In the genomic region with DNA sequence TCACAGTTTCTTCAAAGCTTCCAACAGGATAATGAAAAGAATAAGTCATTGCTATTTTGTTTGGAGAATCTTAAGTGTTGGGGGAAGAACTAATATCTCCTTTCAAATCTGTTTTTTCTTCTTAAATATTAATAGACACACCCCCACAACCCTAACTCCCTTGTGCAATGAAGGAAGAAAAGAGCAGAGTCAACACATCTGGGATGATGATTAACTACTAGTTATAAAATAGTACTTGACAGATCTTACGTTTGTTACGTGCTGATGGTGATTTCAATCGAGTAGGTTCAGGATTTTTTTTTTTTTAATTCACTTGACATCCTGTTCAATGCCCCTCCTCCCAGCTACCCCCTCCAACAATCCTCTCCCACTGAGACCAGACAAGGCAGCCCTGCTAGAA, we compare ENCODE assay signal across 20 mouse cellular contexts. TPM values are rescaled to one million over a fixed set of nuclear protein-coding genes. Genes with fewer than 3 reads are reported as not detected.
"Had no signal": no experiment of that assay in that cellular context is flagged by ENCODE, and none has a peak within 500 bp of the region (broad histone marks: within the 10 kb centered on the region; RNA-seq: fewer than 3 reads in every experiment).

No protein-coding gene starts in this region.

- H3K4me1 ChIP-seq: hindbrain, embryonic 12.5 days; limb, embryonic 15.5 days; neural tube, embryonic 12.5 days had no signal

- ATAC-seq: hindbrain, embryonic 16.5 days; inflammation-experienced regulatory T-cells, adult 6 months had no signal

- H3K4me3 ChIP-seq: hindbrain, embryonic 12.5 days; left cerebral cortex, adult 2 months; limb, embryonic 15.5 days; midbrain, embryonic 10.5 days; neural tube, embryonic 12.5 days had no signal

- H3K9ac ChIP-seq: hindbrain, embryonic 12.5 days; limb, embryonic 15.5 days; neural tube, embryonic 12.5 days had no signal

- H3K4me2 ChIP-seq: hindbrain, embryonic 12.5 days; limb, embryonic 15.5 days; neural tube, embryonic 12.5 days had no signal

- H3K36me3 ChIP-seq: hindbrain, embryonic 12.5 days; limb, embryonic 15.5 days; midbrain, embryonic 10.5 days; neural tube, embryonic 12.5 days had no signal

- H3K27me3 ChIP-seq: hindbrain, embryonic 12.5 days; limb, embryonic 15.5 days; neural tube, embryonic 12.5 days had no signal

- H3K27ac ChIP-seq: hindbrain, embryonic 12.5 days; left cerebral cortex, adult 2 months; limb, embryonic 15.5 days; midbrain, embryonic 10.5 days; neural tube, embryonic 12.5 days had no signal

- DNase-seq: lung, adult 18-20 months; lung, postnatal 4 days; midbrain, embryonic 14.5 days; retina, postnatal 1 day; right cerebral cortex, postnatal 4 days; spleen, adult 18-20 months; thymus, adult 18-20 months; thymus, postnatal 25 days had no signal

- H3K9me3 ChIP-seq: hindbrain, embryonic 12.5 days; limb, embryonic 15.5 days; midbrain, embryonic 10.5 days; neural tube, embryonic 12.5 days had no signal

RNA-seq across cellular contexts. Expression of a gene that starts 6.1 kb away (rescaled TPM):
- total RNA-seq: layer of hippocampus, adult 8-10 months; layer of hippocampus, postnatal 14 days; left cerebral cortex, adult 2 months; left cerebral cortex, postnatal 25 days had no signal
- polyA plus RNA-seq: inflammation-experienced regulatory T-cells, adult 6 months; large intestine, adult 2 months; neural tube, embryonic 12.5 days; urinary bladder, adult 2 months had no signal
